Mouse (Mus musculus): ENCODE data around the gene Sos2.

The Sos2 gene

DNA sequence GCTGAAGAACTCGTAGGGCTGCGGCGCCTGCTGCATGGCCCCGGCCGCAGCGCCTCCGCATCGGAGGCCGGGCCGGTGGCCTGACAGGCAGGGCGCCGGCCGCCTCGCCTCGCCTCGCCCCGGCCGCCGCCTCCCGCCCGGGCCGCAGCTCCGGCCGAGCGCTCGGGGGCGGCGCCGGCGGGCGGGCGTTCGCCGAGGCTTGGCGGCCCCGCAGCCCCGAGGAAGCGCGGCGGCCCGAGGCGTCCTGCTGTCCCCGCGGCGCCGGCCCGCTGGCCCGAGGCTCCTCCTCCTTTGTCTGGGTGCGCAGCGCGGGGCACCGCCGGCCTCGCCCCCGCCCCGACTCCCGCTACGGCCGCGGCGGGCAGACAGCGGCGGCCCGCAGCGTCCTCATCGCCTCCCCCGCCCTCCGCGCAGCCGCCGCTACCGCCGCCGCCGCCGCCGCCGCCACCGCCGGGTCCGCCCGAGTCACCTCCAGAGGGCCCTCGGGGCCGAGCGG, at the start of gene Sos2:
Gene Sos2, minus strand, starts transcription at position 287 of the 496 bp plus-strand sequence.
- DNase-seq, result peak; percentile 82 to 85

- no peak for DNase-seq
Observed at GRCm38 (mm10) chr12:69730306-69730705, 48.7 kb upstream of the Sos2 start.

DNA sequence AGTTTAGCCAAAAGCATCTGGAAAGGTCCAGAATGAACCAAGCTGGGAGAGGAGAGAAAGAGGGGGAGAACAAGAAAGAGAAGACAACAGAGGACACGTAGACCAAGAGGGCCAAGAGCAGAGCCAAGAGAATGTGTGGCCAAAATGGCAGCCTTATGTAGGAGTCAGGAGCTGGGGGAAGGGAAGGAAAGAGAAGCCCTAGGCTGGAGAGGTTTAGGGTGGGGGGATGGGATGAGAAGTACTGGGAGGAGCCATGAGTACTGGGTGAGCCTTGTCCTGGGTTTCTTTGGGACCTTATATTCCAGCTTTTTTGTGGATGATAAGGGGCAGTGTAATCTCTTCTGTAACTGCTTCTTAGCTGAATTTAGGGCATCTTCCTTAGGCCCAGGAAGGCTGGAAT, 47.6 kb upstream of the Sos2 start:
- no peak for DNase-seq

GRCm38 (mm10) chr12:69724711-69725460, 43.2 kb upstream of the Sos2 start, which contains the start of the genes L2hgdh and Atp5s:
Gene L2hgdh, minus strand, starts transcription at chr12:69724873.
Gene Atp5s, plus strand, starts transcription at chr12:69724950.
- DNase-seq, result peak; percentile 97 to 98

DNA sequence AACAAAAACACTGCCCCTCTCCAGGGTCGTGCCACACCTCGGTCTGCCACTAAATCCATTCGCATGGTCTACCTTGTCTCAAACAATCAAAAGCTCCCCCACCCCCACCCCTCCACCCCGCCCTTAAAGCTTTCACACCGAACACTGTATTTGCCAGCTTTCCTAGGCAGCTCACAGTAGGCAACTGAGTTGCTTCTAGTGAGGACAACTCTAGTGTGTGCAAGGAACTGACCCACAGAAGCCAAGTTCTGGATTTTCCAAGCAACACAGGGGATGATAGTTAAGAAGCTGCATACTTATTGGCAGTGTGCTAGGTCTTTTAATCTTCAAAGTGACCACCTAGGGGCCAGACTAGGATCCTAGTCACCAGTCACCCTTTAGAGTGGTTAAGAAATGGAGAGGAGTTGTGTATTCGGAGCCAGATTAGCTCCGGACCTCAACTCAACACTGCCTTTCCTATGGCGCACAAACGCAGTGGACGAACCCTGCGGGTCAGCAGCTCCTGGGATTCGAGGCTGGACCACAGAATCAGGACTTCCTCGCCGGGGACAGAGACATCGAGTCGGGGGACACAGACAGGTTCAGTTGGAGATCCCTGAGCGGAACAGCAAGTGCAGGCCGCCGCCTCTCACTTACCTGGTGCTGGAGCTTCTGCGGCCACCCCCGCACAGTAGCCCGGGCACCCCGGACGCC, 42.5 kb upstream of the Sos2 start:
- DNase-seq, result no peak

GRCm38 (mm10) chr12:69723376-69723775, 41.7 kb upstream of the Sos2 start:
- DNase-seq, result no peak

DNA sequence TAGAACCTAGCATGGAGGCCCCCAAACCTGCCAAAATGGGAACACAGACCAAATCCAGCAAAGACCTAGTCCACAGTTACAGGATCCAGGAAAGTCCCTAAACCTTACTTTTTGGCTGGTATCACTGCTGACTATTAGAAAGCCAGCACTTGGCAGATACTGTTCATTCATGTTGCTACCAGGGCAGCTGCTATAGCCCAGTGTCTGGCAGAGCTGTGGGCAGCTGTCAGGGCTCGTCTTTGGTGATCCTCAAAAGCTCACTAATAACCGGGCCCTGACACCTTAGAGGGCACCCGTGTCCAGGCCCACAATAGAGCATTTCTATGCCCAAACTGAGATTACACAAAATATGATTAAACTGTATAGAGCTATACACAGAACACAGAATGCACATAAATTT, 41.2 kb upstream of the Sos2 start:
- no peak for DNase-seq

DNA sequence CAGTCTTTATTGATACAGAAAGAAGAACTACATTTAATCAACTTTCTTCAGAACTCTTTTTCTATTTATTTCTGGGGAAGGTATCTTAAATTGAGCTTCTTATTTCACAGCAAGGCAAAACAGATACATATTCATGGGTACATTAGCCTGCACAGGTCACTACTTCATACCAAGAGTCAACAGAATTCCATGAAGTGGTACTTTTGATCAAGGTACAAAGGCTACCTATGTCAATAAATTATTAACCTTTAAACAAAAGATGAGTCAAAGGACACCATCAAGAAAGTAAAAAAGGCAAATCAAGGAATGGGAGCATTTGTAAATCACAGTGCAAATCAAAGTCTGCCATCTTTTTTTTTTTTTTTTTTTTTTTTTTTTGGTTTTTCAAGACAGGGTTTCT, 32.0 kb upstream of the Sos2 start:
- no peak for DNase-seq

DNA sequence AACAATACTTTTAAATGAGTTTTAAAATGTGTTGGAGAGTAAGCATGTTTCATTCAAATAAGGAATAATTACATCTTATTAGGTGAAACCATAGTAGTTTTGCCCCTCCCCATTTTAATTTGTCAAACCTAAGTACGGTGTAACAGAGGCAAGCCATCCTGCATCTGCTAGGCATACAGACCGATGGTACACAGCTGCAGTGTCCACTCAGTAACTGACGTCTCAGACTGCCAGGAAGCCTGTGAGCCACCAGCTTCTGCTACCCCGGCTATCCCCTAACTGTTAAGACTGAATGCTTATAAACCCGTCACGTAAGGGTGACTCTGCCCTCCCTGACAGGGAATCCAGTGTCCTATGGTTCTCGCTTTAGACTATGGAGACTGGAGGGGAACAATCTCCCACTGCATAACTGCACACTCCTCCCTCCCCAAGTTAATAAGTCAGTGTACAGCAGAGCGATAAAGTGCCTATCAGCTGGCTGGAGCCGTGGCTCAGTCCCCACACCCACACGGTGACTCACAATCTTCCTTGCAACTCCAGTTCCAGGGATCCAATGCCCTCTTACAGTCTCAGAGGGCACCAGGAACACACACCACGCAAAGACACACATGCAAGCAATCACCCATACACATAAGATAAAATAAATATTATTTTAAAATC, 23.3 kb upstream of the Sos2 start:
- DNase-seq, result no peak

- DNase-seq, result no peak
Observed at GRCm38 (mm10) chr12:69698352-69698751, 16.7 kb upstream of the Sos2 start.

- peak; percentile 29 to 71 for DNase-seq
Observed at GRCm38 (mm10) chr12:69696746-69697145, 15.1 kb upstream of the Sos2 start.

GRCm38 (mm10) chr12:69693471-69693870, 11.8 kb upstream of the Sos2 start:
- no peak for DNase-seq

- no peak for DNase-seq
Observed at GRCm38 (mm10) chr12:69690714-69691113, 9.1 kb upstream of the Sos2 start.

DNA sequence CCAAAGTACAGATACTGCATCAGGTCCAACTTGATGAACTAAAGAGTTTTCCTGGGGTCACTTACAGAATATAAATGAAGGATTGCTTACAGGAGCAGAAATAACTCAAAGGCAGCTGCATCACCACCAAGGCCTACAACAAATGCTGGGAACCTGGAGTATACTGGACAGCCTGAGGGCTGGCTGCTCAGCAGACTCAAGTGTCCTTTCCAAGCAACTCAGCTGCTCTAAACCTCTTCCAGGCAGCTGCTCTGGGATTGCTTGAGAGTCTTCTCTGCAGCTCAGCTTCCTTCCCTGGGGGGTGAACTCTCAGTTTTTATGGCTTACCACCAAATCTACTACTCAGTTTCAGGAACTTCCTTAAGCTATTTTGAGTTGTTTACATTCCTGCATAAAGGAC, 7.4 kb upstream of the Sos2 start:
- no peak for DNase-seq

DNA sequence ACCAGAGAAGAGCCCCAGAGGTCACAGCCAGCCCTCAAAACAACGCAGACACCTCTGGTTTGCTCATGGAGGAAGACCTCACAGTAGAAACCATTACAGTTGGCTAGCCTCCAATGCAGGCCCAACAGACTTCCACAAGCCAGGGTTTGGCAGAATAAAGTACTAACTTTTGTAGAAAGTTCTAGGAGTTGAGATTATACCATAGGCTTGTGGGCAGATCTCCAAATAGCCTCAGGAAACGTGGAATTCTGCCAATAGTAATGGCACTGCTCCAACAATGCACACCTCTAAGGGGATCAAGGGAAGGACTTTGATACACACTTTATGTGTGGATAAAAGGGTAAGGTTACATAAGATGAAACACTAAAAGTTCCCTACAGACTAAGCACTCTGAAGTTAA, 6.7 kb upstream of the Sos2 start:
- no peak for DNase-seq

DNA sequence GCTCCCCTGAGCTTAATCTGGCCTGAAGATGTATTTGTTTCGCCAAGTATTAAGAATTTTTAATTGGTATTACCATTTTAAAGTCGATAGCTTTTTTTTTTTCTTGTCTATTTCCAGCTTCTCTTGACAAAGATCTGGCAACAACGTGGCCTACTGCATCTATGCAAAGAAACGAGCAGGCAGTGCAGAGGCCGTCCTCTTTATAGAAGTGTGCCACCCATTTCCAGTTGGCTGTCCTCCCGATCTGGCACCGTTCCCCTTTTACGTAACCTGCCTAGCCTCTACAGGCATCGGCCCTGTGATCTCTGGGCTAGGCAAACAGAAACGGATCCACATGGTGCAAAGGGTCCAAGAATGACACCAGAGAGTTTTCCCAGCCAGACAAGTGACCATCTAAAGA, 1.9 kb upstream of the Sos2 start:
- DNase-seq, result peak; percentile 93 to 96

- DNase-seq, result no peak
Observed at GRCm38 (mm10) chr12:69682788-69683419, 1.3 kb upstream of the Sos2 start.

GRCm38 (mm10) chr12:69682065-69682787, 574 bp upstream of the Sos2 start:
- peak; percentile 91 to 93 for DNase-seq

DNA sequence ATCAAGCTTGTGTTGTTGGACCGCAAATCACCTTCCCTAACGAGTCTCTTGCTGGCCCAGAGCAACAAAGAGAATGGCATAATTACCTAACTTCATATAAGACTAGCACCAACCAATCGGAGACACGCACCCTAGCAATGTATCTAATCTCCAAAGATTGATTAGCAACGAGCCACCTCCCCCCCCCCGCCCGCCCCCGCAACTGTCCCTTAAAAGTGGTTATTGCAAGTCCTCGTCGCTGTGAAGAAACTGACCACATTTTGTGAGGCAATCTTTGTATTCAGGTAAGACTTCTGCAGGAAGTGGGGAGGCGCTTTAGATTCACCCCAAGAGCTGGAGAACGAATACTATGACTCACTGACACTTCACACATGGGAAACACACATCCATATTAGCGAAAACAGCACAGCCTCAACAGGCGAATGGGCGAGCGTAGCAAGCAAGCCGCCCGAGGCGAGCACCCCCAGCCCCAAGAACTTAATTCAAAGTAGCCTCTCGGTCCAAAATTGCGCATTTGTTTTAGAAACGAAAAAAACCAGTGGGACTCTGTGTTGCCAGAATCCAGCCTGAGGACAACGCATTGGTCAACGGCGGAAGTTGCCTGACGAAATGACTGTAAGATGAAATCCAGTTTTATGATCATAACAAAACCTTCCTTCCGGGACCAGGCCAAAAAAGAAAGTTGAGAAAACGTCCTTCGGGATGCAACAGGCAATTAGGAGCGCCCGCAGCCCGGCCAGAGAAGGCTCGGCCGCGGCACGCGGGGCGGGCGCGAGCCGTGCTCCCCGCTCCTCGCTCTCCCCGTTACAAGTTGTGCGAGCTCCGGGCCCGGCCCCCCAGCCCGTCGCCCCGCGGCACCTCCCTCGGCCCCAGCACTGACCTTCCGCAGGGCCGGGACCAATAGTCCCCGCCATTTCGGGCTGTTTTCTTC, 752 bp downstream of the Sos2 start:
- DNase-seq, result peak; percentile 41 to 68

DNA sequence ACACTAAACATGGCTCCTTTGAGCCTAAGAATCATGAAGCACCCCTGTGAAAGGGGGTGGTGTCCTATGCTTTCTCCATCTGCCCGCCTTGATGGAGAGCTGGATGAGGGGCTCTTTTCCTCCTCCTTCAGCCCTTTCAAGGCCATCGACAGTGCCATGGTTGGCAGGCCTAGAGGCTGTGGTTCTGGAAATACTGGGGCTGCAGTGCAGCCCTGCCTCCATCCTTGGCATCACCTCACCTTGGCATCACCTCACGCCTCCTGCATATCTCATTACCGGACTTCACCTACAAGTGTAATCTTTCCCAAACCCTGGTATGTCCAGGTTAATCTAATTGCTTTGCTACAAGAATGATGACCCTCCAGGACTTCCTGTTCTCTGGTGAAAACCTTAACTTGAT, 5.5 kb downstream of the Sos2 start:
- DNase-seq, result peak; percentile 44 to 64

Data from cerebellum, postnatal 25 days (tissue).